Mouse (Mus musculus) right cerebral cortex, postnatal 10 days (tissue): ENCODE measurements at regions not wholly inside any gene's neighbourhood (a gene's known extent, or its start where the extent isn't known, plus 50 kb on each side); places are given as distances from the start of the nearest gene placed in this dataset.

ENCODE experiments used
- DNase-seq, 2 experiments: peaks; one replicate each; pipeline ENCODE4 v3.0.0; 2021; ENCODE audit warnings: low spot score in 2 of 2

GRCm38 (mm10) chr19:21913005-21913670, 135.0 kb downstream of the Cemip2 start:
- DNase-seq = no peak

DNA sequence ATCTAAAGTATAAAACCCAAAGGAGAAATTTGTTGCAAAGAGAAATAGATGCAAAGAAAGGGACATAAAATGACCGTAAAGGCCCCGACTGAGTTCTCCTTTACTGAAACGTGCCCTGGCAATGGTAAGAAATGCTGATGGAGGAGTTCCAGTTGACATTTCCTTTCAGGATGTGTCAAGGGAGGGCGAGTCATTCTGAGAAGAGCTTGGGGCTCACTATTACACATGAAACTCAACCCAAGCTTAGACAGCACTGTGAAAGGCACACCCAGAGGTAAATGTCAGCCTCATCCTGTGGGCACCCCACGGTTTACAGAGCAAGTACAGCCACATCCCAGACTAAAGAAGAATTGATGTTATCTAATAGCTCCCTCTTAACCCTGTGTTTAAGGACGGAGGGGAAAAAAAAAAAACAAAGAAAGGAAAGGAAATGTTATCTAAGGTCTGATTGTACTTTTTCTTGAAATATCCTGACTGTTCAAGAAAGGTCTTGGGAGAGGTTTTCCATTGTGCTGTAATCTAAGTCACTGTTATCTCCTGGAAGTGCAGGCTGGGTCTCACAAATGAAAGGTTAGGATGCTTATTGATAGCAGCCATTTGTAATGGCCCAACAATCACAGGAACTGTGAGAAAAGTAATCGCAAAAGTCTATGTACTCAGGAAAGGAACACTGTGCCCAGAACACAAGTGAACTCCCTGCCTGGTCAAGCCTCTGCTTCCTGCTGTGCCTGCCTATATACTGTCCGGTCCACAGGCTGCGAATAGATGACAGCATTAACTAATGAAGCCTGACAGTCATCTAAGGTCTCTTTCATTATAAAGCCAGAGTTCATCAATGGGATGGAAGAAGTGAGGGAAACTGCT, 135.8 kb downstream of the Cemip2 start:
- DNase-seq = no peak

DNA sequence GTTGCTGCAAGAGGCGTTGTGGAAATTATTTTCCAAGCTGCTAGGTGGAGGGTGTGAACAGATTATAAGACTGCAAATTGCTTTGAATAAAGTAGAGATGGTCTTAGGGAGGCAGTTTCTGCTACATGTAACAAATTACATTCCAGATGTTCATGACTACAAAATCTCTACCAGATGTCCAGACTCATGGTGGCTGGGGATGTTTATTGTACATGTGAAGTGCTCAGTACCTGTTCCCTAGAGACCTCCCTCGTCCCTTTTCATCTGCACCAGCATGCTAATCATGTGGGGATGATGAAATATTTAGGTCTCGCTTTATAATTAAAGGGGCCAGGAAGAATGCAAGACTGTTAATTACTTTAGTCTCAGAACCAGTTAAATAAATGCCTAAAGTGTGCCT, 136.5 kb downstream of the Cemip2 start:
- no peak for DNase-seq

DNA sequence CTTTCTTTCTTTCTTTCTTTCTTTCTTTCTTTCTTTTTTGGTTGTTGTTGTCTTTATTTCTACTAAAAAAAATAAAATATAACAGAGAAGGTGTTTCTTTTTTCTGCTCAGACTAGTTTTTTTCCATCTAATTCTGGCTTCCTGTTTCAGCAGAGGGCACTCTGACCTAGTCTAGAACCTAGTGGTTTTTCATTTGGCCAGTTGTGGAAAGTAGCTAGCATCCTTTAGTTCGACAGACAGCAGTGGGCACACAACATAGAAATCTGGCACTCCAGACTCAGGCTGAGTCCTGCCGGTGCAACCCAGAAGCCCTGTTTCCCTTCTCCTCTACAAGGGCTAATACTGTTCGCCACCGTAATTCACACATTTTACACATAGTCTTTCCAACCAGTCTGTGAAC, 140.0 kb downstream of the Cemip2 start:
- DNase-seq = no peak

- DNase-seq = no peak
These were observed 140.9 kb downstream of the Cemip2 start for GRCm38 (mm10) chr19:21919074-21919473.

- DNase-seq = no peak
These were observed 162.0 kb downstream of the Cemip2 start for GRCm38 (mm10) chr19:21940114-21940513.

- DNase-seq = no peak
These were observed 163.6 kb downstream of the Cemip2 start for GRCm38 (mm10) chr19:21941720-21942119.

- no peak for DNase-seq
These were observed 164.1 kb downstream of the Cemip2 start for GRCm38 (mm10) chr19:21942286-21942685.

DNA sequence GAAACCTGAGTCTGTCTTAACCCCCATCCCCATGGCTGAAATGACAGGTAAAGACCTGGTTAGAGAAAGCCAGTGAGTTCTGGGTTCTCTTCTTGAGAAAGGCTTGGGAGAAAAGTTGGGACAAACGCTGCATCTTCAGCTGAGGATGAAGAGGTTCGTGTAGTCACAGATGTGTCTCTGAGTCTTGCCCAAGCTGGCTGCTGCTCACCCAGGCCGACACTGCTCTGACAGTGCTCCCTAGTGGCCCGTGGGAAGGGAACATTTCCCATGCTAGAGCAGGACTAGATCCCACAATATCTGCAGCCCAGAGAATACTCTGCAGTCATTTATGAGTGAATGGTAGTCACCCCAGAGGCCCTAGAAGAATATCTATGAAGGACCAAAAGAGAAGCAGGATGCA, 165.3 kb downstream of the Cemip2 start:
- peak; percentile 23 for DNase-seq

DNA sequence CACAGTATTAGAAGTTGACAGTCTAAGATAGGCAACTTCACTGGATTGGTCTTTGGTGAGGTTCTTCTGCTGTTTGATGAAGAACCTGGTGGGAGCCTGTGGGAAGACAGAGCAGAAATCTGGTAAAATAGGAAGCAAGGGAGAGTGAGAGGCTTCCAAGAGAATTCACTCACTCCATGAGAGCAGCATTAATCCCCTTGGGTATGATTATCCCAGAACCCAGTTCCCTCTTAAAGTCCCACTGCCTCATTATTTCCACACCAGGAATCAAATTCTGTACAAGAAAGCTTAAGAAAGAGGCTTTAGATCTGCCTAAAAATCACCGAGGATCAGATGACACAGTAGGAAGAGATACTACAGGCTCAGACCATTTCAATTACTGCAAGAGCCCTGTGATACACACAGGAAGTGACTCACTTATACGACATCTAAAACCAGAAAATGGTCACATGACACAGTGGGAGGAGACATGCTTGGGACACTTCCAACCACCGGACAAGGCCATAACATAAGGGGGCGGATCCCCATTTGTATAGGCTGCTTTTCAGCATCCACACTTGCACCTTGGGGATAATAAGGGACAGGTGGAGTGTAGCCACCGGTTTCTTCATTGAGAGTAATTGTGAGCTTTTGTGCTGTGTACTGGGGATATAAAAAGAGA, 168.2 kb downstream of the Cemip2 start:
- DNase-seq = no peak

- DNase-seq = no peak
These were observed 169.9 kb downstream of the Cemip2 start for GRCm38 (mm10) chr19:21948030-21948429.

DNA sequence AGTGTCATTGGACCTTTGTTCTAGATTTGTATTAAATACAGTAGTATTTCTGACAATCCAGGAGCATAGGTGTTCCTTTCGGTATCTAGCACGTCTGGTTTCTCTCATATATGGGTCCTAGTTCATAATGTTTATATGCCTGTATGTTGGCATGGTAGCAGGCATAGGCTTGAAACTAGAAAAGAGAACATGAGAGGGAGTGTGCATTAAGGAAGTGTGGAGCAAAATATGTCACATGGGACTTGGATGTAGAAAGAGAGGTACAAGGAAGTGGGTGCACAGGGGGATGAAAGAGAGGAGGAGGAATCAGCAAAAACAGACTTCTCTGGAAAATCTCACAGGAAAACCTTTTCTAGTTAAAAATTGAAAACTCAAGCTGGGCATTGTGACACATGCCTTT, 176.2 kb upstream of the Trpm3 start:
- no peak for DNase-seq

DNA sequence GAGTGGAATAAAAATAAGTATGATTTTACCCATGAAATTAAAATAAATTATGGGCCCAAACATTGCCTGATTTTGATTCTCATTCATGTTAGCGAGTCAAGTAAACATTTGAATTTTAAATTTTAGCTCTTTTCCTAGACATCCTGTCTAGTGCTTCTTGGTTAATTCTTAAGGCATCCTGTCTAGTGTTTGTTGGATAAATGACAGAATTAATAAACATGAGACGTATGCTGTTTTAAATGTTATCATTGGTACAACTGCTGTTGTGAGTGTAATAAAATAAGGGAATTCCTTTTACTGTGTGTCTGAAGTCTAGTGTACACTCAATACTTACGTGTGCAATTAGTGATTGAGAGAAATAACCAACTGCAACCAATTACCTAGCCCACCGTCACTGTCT, 149.0 kb upstream of the Trpm3 start:
- no peak for DNase-seq

- peak; percentile 25 to 32 for DNase-seq
These were observed 147.9 kb upstream of the Trpm3 start for GRCm38 (mm10) chr19:21990970-21991369.

DNA sequence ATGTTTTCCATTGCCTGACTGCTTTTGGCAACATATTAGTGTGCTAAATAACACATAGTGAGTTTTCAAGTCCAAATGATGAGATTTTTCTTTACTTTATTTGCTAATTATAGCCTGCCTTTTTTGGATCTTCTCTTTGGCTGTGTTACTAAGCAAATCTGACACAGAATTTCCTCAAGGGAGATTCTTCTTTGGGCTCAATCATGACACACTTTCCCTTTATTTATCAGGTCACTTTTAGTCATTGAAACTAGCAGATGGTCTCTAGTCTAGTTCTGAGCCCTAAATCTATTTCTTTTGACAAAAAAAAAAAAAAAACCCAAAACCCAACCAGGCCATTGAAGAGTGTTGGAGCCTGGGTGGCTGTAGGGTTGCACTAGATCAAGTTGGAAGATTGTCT, 147.4 kb upstream of the Trpm3 start:
- DNase-seq = no peak

- no peak for DNase-seq
These were observed 139.2 kb upstream of the Trpm3 start for GRCm38 (mm10) chr19:21999621-22000020.

DNA sequence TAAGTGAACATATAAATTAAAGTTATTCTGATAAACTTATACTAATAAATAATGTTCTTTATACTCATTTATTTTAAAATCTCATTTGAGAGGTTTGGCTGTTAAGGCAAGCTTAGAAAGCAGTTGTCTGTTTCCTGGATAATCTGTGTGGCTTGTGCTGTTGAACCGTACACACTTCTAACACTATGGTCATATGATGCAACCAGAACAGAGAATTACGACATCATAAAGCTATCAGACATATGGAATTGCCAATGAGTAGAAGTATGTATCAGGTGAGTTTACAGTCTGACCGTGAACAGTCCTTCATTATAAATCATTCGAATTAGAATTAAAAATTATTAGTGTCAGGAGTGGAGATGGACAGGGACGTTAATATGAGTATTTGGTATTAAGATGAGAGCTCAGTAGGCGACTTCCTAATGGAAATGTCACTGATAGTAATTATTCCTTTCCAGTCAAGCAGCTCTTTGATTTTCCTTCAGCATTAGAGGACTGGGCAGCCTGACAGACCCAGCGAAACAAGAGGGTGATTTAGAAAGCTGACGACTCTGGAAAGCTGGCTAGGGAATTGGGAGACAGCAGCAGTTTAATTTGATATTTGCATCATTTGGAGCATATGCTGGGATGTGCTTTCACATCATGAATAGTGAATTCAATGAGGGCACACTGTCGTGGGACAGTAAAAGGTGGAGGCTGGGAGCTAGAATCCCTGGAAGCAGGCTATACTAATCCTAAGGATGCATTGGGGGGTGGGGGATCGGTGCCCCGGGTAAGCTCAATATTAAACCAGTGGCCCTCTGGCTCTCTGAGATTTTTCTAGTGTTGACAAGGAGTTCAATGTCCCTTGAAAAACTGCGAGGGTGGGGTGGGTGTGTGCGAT, 130.6 kb upstream of the Trpm3 start:
- peak; percentile 35 to 47 for DNase-seq

DNA sequence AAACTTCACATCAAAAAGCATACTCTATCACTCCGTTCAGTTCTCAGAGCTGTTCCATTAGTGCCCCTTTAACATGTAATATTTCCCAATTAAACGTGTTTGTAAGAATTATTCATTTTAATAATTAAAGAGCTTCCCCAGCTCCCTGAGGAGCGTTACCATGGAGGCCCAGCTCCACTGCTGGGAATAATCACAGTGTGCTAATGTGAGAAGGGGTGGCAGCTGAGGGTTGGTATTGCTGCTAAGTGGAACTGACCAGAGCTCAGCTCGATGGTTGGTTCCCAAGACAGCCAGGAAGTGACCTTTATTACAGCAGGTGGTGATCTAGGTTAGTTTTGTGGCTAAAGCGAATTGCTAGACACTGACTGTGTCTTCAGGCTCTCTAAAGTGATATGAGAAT, 128.6 kb upstream of the Trpm3 start:
- DNase-seq = no peak

- DNase-seq = no peak
These were observed 122.8 kb upstream of the Trpm3 start for GRCm38 (mm10) chr19:22015854-22016610.

- DNase-seq = no peak
These were observed 121.4 kb upstream of the Trpm3 start for GRCm38 (mm10) chr19:22017425-22017824.

DNA sequence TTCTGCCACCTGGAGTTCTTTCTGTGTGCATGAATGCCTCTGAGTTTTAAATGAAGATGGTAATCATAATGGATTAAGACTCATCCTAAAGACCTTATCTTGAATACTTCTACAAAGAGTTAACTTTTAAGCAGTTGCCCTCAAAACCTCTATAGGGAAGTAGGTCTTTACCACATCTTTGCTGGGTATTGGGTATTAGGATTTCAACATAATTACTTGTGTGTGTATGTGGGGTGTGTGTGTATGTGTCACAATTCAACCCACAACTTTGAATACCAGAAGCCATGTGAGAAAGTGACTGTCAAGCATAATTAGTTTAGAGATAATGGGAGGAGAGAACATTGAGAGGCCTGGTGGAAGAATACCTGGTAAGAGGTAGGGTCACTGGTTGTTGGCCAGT, 111.3 kb upstream of the Trpm3 start:
- DNase-seq = no peak
